Mouse (Mus musculus) CH12.LX (cell line): ENCODE results near the gene Tmem164.

Experiments used
- MEF2A ChIP-seq: IDR thresholded peaks from 2 replicates; pipeline ENCODE4 v1.6.1; 2014; ENCODE audit warnings: low read depth, mild to moderate bottlenecking, inconsistent platforms, low read length, improper control_type of control experiment, borderline replicate concordance
- ZNF384 ChIP-seq: IDR thresholded peaks from 2 replicates; pipeline ENCODE4 v1.6.1; 2012; ENCODE audit warnings: low read depth, low read length, improper control_type of control experiment, inconsistent platforms

DNA sequence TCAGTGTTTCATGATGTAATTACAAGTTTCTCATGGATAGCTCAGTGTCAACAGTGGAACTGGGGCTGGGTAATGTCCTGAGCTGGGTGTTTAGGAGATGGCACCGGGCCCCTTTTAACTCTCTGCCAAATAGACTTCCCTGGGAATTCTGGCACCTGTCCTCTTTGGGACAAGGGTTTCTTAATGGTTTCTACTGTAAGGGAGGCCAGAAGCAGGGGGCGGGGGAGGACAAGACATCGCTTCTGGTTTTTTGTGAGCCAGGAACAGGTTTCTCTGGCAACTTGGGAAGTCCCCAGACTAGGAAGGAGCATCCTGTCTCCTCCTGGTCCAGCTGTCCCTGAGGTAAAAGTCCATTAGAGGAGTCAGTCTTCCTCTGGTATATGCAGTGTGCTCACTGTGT, 156.1 kb downstream of the Tmem164 start:
- TF ChIP-seq MEF2A = no peak
- no peak for TF ChIP-seq ZNF384
